Mouse (Mus musculus) liver, embryonic 15.5 days (tissue): ENCODE measurements around the gene Gm7075. TPM values are rescaled to one million over a fixed set of nuclear protein-coding genes. Genes with fewer than 3 reads are reported as not detected.

Experiments used
- ATAC-seq: fragments of 200-750 bp; cut with Nextera tagmentation; 2 replicates; pipeline ENCODE4 v1.8.0; 2017; ENCODE audit warnings: moderate number of reproducible peaks, mild to moderate bottlenecking, moderate library complexity; ENCODE audit not compliant: insufficient read depth
- H3K27ac ChIP-seq: fragments of 300-500 bp; sonication (generic); replicated peaks from 2 replicates; pipeline ENCODE4 v1.5.1; 2015; ENCODE audit warnings: mild to moderate bottlenecking, inconsistent platforms
- H3K27me3 ChIP-seq: fragments of 300-500 bp; sonication (generic); 2 replicates; pipeline ENCODE4 v1.6.1; 2015; ENCODE audit warnings: mild to moderate bottlenecking, inconsistent platforms
- H3K36me3 ChIP-seq: fragments of 300-500 bp; sonication (generic); replicated peaks from 2 replicates; pipeline ENCODE4 v1.6.1; 2015; ENCODE audit warnings: moderate library complexity, mild to moderate bottlenecking, inconsistent platforms
- H3K4me1 ChIP-seq: fragments of 300-500 bp; sonication (generic); replicated peaks from 2 replicates; pipeline ENCODE4 v1.6.1; 2015; ENCODE audit warnings: inconsistent platforms
- H3K4me2 ChIP-seq: fragments of 300-500 bp; sonication (generic); 2 replicates; pipeline ENCODE4 v1.6.1; 2015; ENCODE audit warnings: moderate library complexity, mild to moderate bottlenecking, inconsistent platforms
- H3K4me3 ChIP-seq: fragments of 300-500 bp; sonication (generic); replicated peaks from 2 replicates; pipeline ENCODE4 v1.5.1; 2015; ENCODE audit warnings: mild to moderate bottlenecking, inconsistent platforms
- H3K9ac ChIP-seq: fragments of 300-500 bp; sonication (generic); 2 replicates; pipeline ENCODE4 v1.6.1; 2015; ENCODE audit warnings: moderate library complexity, mild to moderate bottlenecking, inconsistent platforms
- H3K9me3 ChIP-seq: fragments of 300-500 bp; sonication (generic); replicated peaks from 2 replicates; pipeline ENCODE4 v1.6.1; 2016; ENCODE audit warnings: inconsistent platforms
- WGBS: fragments of 180-500 bp; shearing (Covaris S2); methylation state at CpG from one replicate; pipeline ENCODE4 v1.1.7; 2015; ENCODE audit warnings: mixed read lengths; ENCODE audit not compliant: insufficient replicate concordance; 5-methylcytosine and 5-hydroxymethylcytosine counted together
- polyA plus RNA-seq: library from polyadenylated mRNA; unstranded; fragments of >200 nt; fragmentation: Nextera tagmentation; extraction: Ambion mirVana; gene quantifications from 2 replicates; pipeline ENCODE4 v1.2.1, GENCODE M21; 2015

Gm7075 gene
- polyA plus RNA-seq, 1 experiment from 2014 or later, result not detected

DNA sequence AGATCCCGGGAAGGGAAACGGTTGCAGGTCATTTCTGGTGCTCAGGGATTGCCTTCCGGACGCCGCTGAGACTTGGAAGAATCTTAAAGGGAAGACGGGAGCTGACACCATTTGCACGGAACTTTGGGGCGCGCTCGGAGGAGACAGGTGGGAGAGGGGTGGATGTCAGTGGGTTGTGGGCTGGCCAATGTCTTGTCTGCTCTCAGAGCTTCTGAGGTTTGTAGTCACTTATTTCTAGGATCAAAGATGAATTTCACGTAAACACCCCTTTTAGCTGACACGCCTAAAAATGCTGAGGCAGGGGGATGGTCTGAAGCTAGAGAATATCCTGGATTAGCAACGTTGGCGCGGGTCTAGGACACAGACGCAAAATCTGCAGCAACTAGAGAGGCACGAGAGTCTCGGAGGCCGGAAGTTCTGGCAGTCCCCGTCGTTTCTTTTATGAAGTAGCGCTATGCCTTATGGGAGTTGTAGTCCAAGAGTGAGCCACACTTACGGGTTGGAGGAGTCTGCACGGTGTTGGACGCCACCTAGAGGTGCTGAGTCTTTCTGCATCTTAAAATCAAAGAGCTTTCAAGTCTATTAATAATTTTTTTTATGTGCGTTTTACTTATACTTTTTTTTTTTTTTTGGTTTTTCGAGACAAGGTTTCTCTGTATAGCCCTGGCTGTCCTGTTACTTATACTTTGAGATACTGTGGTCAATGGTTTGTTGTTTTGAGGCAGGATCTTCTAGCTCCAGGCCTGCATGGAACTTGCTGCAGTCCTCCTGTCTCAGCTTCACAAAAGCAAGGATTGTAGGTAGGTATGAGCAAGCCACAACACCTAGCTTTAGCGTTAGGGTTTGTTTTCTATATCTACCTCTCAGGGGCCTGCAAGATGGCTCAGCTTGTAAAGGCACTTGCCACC lies 39.0 kb downstream of the Gm7075 start, which contains the start of gene Dnajc12:
TSS of gene Dnajc12 (plus strand) at position 72 of the 908 bp plus-strand sequence.
- peak; percentile 82 for ATAC-seq
- H3K4me3 ChIP-seq, result peak within 1 kb of the TSS; percentile 67
- 0 out of 2 replicates have a peak within 1 kb of the TSS, but pooled peaks have one; percentile 29 for H3K27ac ChIP-seq
- H3K9ac ChIP-seq, result peak within 1 kb of the TSS; percentile 69
- H3K4me1 ChIP-seq, result peaks cover 20% of the 10 kb centered on the region
- H3K36me3 ChIP-seq, result no peaks in the 10 kb centered on the region
- H3K4me2 ChIP-seq, result peak within 1 kb of the TSS; percentile 96
- no peaks in the 10 kb centered on the region for H3K9me3 ChIP-seq
- under 1% methylated on average over 28 of the region's 28 CpGs for WGBS
- no peaks in the 10 kb centered on the region for H3K27me3 ChIP-seq

DNA sequence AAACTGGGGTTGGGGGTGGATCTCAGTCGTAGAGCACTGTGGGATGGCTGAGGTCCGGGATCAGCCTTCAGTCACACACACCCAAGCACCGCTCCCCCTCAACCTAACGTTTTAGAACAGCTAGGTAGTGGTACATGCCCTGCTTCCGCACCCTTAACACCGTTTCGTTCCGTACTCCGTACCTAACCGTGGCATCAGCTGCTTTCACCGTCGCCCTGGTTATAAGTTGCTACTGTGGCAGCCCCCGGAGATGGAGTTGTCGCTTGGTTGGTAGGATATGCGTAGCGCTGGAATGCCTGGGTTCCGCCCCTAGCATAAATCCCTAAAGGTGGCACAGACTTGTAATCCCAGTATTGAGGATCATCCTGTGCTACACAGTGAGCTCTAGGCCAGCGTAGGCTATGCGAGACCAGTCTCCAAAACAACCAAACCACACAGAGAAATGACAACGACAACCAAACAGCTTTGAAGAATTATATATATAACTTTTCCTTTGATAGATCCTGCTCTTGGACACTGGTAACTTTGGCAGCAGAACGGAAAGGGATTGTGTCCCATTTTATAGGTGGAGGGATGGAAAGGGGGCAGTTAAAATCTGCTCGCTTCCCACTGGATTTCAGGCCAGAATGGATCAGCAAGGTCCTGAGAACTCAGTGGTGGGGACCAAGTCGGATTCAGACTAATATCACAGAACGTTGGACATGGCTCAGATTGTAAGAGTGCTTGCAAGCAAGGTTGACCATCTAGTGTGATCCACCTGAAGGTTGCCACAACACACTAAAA lies 39.9 kb downstream of the Gm7075 start, which contains the start of gene Sirt1:
TSS of gene Sirt1 (minus strand) at position 207 of the 783 bp plus-strand sequence.
- ATAC-seq, result no peak

DNA sequence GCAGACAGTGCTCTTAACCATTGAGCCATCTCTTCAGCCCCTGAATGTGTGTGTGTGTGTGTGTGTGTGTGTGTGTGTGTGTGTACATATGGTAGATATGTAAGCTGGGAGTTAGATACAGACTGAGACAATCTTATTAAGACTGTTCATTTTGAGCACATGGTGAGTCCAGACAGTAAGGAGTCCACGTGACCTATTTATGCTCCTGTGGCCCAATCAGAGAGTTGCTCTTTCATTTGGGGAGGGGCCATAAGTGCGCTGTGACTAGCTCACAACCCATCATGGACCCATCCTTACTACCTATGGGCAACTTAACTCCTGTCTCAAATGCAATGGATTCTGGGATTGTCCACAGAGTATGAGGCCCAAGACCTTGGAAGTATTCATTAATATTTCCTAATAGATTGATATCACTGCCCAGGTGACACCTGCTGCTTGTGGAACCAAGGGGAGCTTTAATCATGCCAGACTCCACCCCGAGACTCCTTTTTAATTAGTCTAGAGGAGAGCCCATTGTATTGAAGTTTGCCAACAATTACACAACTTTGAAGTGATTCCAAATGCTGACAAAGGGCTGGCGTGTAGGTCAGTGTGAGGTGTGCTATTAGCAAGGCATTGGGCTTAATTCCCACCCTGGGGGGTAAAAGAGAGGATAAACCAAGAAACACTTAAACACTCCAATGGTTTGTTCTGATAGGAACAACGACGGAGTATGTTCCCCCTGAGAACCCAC lies 42.5 kb downstream of the Gm7075 start:
- Histone ChIP-seq H3K27me3 (no peaks in the 10 kb centered on the region), H3K36me3 (no peaks in the 10 kb centered on the region), H3K4me1 (peaks cover 20% of the 10 kb centered on the region), H3K4me3 (no peak overlapping the region), H3K9me3 (no peaks in the 10 kb centered on the region), H3K9ac (no peak overlapping the region), H3K4me2 (no peak overlapping the region), H3K27ac (no peak overlapping the region)
- WGBS, result 68% methylated on average over 6 of the region's 6 CpGs
- no peak for ATAC-seq

More for the DNA sequence above, 39.9 kb downstream of the Gm7075 start, which contains the start of gene Sirt1:
- H3K9me3 ChIP-seq, result no peaks in the 10 kb centered on the region
- H3K4me3 ChIP-seq, result peak within 1 kb of the TSS; percentile 67
- H3K4me2 ChIP-seq, result peak within 1 kb of the TSS; percentile 96
- peaks cover 23% of the 10 kb centered on the region for H3K4me1 ChIP-seq
- peak within 1 kb of the TSS; percentile 69 for H3K9ac ChIP-seq
- 4% methylated on average over 24 of the region's 24 CpGs for WGBS
- H3K27me3 ChIP-seq, result no peaks in the 10 kb centered on the region
- 0 out of 2 replicates have a peak within 1 kb of the TSS, but pooled peaks have one; percentile 29 for H3K27ac ChIP-seq
- no peaks in the 10 kb centered on the region for H3K36me3 ChIP-seq

DNA sequence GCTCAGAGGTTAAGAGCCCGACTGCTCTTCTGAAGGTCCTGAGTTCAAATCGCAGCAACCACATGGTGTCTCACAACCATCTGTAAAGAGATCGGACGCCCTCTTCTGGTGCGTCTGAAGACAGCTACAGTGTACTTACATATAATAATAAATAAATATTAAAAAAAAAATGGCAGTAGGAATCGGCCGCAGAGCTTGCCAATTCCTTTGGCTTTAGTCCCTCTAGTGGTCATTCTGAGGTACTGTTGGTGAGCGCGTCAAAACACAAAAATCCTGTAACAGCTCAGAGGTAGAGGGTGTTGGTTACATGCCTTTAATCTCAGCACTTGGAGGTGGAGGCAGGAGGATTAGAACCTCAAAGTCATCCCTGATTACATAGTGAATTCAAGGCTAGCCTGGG lies 44.1 kb downstream of the Gm7075 start:
- Histone ChIP-seq H3K27me3 (no peaks in the 10 kb centered on the region), H3K9ac (no peak overlapping the region), H3K36me3 (no peaks in the 10 kb centered on the region), H3K27ac (no peak overlapping the region), H3K4me3 (no peak overlapping the region), H3K4me2 (no peak overlapping the region; the same call in 1 of the 2 replicates), H3K4me1 (peaks cover 20% of the 10 kb centered on the region), H3K9me3 (no peaks in the 10 kb centered on the region)
- ATAC-seq, result no peak
- 16% methylated on average over 9 of the region's 9 CpGs for WGBS

DNA sequence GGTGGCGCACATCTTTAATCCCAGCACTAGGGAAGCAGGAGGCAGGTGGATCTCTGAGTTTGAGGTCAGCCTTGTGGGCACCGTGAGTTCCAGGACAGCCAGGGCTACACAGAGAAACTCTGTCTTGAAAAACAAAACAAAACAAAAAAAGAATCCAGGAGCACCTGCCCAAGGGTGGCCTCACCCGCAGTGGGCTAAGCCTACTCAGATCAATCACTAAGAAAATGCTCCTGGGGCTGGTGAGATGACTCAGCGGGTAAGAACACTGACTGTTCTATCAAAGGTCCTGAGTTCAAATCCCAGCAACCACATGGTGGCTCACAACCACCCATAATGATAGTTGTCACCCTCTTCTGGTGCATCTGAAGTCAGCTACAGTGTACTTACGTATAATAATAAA lies 45.3 kb downstream of the Gm7075 start:
- Histone ChIP-seq H3K27me3 (no peaks in the 10 kb centered on the region), H3K4me3 (no peak overlapping the region), H3K4me1 (peaks cover 8% of the 10 kb centered on the region), H3K9ac (no peak overlapping the region), H3K9me3 (no peaks in the 10 kb centered on the region), H3K36me3 (no peaks in the 10 kb centered on the region), H3K27ac (no peak overlapping the region), H3K4me2 (no peak overlapping the region)
- no peak for ATAC-seq
- WGBS, result 71% methylated on average over 5 of the region's 5 CpGs

Other genes starting within 250 kb of the Gm7075 start
- 0.21 and 0.30 TPM in 2 replicates for gene Mypn, start 217.8 kb downstream of the Gm7075 start, polyA plus RNA-seq
- gene Herc4, start 178.0 kb downstream of the Gm7075 start, polyA plus RNA-seq, result 26.8 and 31.3 TPM in 2 replicates
- gene Sirt1, start 40.1 kb downstream of the Gm7075 start, polyA plus RNA-seq, result 3.1 and 3.5 TPM in 2 replicates
- 14.8 and 16.7 TPM in 2 replicates for gene Dnajc12, start 39.3 kb downstream of the Gm7075 start, polyA plus RNA-seq
- gene Ctnna3, start 8.3 kb upstream of the Gm7075 start, polyA plus RNA-seq, result 0.03 and 0.12 TPM in 2 replicates